Mouse (Mus musculus) limb, embryonic 12.5 days (tissue): ENCODE measurements around the gene Cyp2s1. TPM values are rescaled to one million over a fixed set of nuclear protein-coding genes. Genes with fewer than 3 reads are reported as not detected.
A peak's percentile ranks its signal among the peaks of the same experiment; 100 is the strongest.

Experiments
- ATAC-seq: fragments of 200-750 bp; cut with Nextera tagmentation; 2 replicates; pipeline ENCODE4 v1.8.0; 2017; ENCODE audit warnings: low read depth, moderate TSS enrichment; ENCODE audit not compliant: insufficient number of reproducible peaks, insufficient read depth, low FRiP score, low TSS enrichment
- H3K27ac ChIP-seq: fragments of 300-500 bp; sonication (generic); 2 replicates; pipeline ENCODE4 v1.5.1; 2016; ENCODE audit warnings: mild to moderate bottlenecking, moderate library complexity
- H3K27me3 ChIP-seq: fragments of 300-500 bp; sonication (generic); 2 replicates; pipeline ENCODE4 v1.6.1; 2016; ENCODE audit warnings: mild to moderate bottlenecking, moderate library complexity
- H3K36me3 ChIP-seq: fragments of 300-500 bp; sonication (generic); 2 replicates; pipeline ENCODE4 v1.6.1; 2016; ENCODE audit warnings: mild to moderate bottlenecking, moderate library complexity
- H3K4me1 ChIP-seq: fragments of 300-500 bp; sonication (generic); replicated peaks from 2 replicates; pipeline ENCODE4 v1.6.1; 2016
- H3K4me2 ChIP-seq: fragments of 300-500 bp; sonication (generic); 2 replicates; pipeline ENCODE4 v1.6.1; 2016; ENCODE audit warnings: mild to moderate bottlenecking, moderate library complexity
- H3K4me3 ChIP-seq: fragments of 300-500 bp; sonication (generic); replicated peaks from 2 replicates; pipeline ENCODE4 v1.5.1; 2016; ENCODE audit warnings: mild to moderate bottlenecking
- H3K9ac ChIP-seq: fragments of 300-500 bp; sonication (generic); replicated peaks from 2 replicates; pipeline ENCODE4 v1.6.1; 2016; ENCODE audit warnings: mild to moderate bottlenecking, moderate library complexity
- H3K9me3 ChIP-seq: fragments of 300-500 bp; sonication (generic); 2 replicates; pipeline ENCODE4 v1.6.1; 2016; ENCODE audit warnings: mild to moderate bottlenecking, moderate library complexity
- WGBS: fragments of 180-500 bp; shearing (Covaris S2); methylation state at CpG from one replicate; pipeline ENCODE4 v1.1.7; 2016; 5-methylcytosine and 5-hydroxymethylcytosine counted together
- microRNA-seq: library from miRNA; unstranded; fragments of <30 nt; microRNA quantifications from one replicate; pipeline ENCODE4, GENCODE M21; 2017
- polyA plus RNA-seq: library from polyadenylated mRNA; unstranded; fragments of >200 nt; fragmentation: Nextera tagmentation; extraction: Ambion mirVana; gene quantifications from 2 replicates; pipeline ENCODE4 v1.2.1, GENCODE M21; 2016

Cyp2s1 gene
- polyA plus RNA-seq, 1 experiment from 2014 or later: 1.2 TPM

DNA sequence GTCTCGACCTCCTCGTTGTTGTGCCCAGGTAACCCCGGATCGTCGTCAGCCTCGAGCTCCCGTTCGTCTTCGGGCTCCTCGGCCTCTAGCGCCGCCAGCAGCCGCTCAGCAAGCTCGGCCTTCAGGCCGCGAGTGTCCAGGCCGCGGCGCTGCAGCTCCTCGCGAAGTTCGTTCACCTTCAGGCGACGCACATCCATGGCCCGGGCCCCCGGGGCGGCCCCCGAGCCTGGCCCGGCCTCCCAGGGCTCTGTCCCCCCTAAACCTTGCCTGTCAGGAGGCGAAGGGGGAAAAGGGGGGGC is 62.3 kb downstream of the Cyp2s1 start:
- peak overlapping the region; percentile 97 for H3K9ac ChIP-seq
- WGBS: under 1% methylated on average over 30 of the region's 30 CpGs
- ATAC-seq: no peak; the same call in 1 of the 2 replicates

DNA sequence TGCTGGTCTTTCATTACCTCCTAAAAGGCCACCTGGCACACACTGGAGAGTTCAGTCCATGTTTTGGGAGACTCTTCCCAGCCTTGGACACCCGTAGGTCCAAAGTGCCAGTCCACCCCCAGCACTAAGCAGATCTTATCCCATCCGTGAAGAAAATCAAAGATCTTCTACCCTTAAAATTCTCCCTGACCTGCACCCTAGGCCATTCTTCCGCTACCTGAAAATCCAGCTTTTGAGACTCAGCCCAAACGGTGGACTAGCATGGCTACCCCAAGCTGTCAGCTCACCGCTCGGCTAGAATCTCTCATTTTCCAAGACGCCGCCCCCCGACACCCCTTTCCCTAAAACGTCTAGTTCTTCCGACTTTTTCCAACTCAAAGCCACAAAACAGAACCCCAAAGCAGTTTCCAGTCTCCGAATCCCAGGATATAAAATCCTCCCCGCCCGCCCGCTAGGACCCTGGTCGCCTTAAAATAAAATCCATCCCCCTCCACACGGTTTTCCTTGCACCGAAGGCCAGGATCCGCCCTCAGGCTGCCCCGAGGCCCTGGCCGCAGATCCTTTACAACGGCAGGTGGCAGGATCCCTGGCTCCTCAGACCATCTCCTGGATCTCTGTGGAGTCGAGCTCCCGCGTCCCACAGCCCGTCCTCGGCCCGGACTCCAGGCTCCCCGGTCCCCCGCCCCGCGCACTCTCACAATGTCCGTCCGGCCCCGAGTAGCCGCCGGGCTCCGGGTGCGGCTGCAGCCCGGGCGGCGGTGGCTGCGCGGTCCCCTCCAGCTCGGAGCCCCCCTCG is 62.9 kb downstream of the Cyp2s1 start:
- no peaks in the 10 kb centered on the region for H3K9me3 ChIP-seq
- peak overlapping the region; percentile 93 for H3K4me3 ChIP-seq
- peak overlapping the region; percentile 97 for H3K9ac ChIP-seq
- H3K4me1 ChIP-seq: peaks cover 19% of the 10 kb centered on the region
- H3K4me2 ChIP-seq: peak overlapping the region; percentile 95
- ATAC-seq: 0 out of 2 replicates have a peak, but pooled peaks have one; percentile 0
- H3K27me3 ChIP-seq: no peaks in the 10 kb centered on the region
- H3K36me3 ChIP-seq: peaks cover 44% of the 10 kb centered on the region
- peak overlapping the region; percentile 99 for H3K27ac ChIP-seq
- under 1% methylated on average over 46 of the region's 46 CpGs for WGBS

More for the DNA sequence above, 62.3 kb downstream of the Cyp2s1 start:
- Histone ChIP-seq H3K27ac (peak overlapping the region; percentile 99), H3K4me3 (peak overlapping the region; percentile 93), H3K4me1 (peaks cover 19% of the 10 kb centered on the region), H3K4me2 (peak overlapping the region; percentile 95), H3K36me3 (peaks cover 40% of the 10 kb centered on the region), H3K9me3 (no peaks in the 10 kb centered on the region), H3K27me3 (no peaks in the 10 kb centered on the region)

DNA sequence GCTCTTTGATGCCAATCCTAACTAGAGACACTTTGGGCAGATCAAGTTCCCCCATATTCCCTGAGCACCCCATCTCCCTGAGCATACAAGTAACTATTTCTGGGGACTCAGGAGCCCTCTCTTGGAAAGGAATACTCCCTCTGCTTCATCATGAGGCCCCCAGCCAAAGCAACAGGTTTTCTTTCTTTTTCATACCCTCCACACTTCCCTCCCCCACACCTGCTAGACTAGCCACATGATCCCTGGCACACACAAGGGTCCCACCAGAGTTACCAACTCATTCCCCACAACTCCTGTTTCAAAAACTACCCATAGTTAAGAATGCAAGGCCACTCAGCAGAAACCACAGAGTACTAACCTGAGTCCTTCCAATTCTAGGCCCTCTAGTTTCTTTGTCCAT is 63.6 kb downstream of the Cyp2s1 start:
- Histone ChIP-seq H3K4me3 (peak overlapping the region; percentile 93), H3K27ac (no peak overlapping the region), H3K27me3 (no peaks in the 10 kb centered on the region), H3K9ac (peak overlapping the region; percentile 97), H3K4me2 (peak overlapping the region; percentile 95), H3K9me3 (no peaks in the 10 kb centered on the region), H3K4me1 (peaks cover 19% of the 10 kb centered on the region), H3K36me3 (peaks cover 45% of the 10 kb centered on the region)
- no peak for ATAC-seq

Small RNA genes within 50 kb of the gene (microRNA-seq; reads per million reads assigned to microRNA genes)
- gene Gm24865: not detected

Other genes starting within 250 kb of the Cyp2s1 start
- not detected in 2 replicates for gene Erich4, start 201.0 kb downstream of the Cyp2s1 start, polyA plus RNA-seq
- gene Dmac2, start 197.5 kb downstream of the Cyp2s1 start, polyA plus RNA-seq: 34.8 and 37.8 TPM in 2 replicates
- 2.7 and 2.8 TPM in 2 replicates for gene B3gnt8, start 190.3 kb downstream of the Cyp2s1 start, polyA plus RNA-seq
- gene Bckdha, start 157.9 kb downstream of the Cyp2s1 start, polyA plus RNA-seq: 57.5 and 61.3 TPM in 2 replicates
- gene Exosc5, start 157.7 kb downstream of the Cyp2s1 start, polyA plus RNA-seq: 74.1 and 74.2 TPM in 2 replicates
- gene Tmem91, start 141.7 kb downstream of the Cyp2s1 start, polyA plus RNA-seq: 2.7 and 3.1 TPM in 2 replicates
- gene B9d2, start 136.1 kb downstream of the Cyp2s1 start, polyA plus RNA-seq: 30.4 and 30.5 TPM in 2 replicates
- gene Tgfb1, start 129.9 kb downstream of the Cyp2s1 start, polyA plus RNA-seq: 1.6 and 2.2 TPM in 2 replicates
- 20.6 and 23.6 TPM in 2 replicates for gene Ccdc97, start 97.8 kb downstream of the Cyp2s1 start, polyA plus RNA-seq
- 67.6 and 75.0 TPM in 2 replicates for gene Hnrnpul1, start 62.2 kb downstream of the Cyp2s1 start, polyA plus RNA-seq
- 56.3 and 57.2 TPM in 2 replicates for gene Axl, start 28.2 kb downstream of the Cyp2s1 start, polyA plus RNA-seq
- not detected in 2 replicates for gene Cyp2b10, start 80.7 kb upstream of the Cyp2s1 start, polyA plus RNA-seq
- gene Cyp2b13, start 244.6 kb upstream of the Cyp2s1 start, polyA plus RNA-seq: not detected in 2 replicates